Mouse (Mus musculus) frontal cortex, adult (tissue): ENCODE results near the gene Cdpf1.

Experiments used
- ATAC-seq: cut with Nextera tagmentation; 2 replicates; pipeline ENCODE4 v1.9.2; 2017; ENCODE audit warnings: mild to moderate bottlenecking, moderate library complexity, mixed read lengths; ENCODE audit not compliant: low TSS enrichment

Cdpf1 gene

GRCm38 (mm10) chr15:85811535-85812277, at the start of gene Cdpf1:
TSS of gene Cdpf1 (minus strand) at chr15:85811697.
- ATAC-seq: peak; percentile 92

- ATAC-seq: peak; percentile 100
Observed at GRCm38 (mm10) chr15:85859490-85860031, 48.1 kb upstream of the Cdpf1 start, which contains the start of gene Gtse1. TSS of gene Gtse1 (plus strand) at chr15:85859745.

GRCm38 (mm10) chr15:85858980-85859489, 47.5 kb upstream of the Cdpf1 start:
- peak; percentile 66 for ATAC-seq

DNA sequence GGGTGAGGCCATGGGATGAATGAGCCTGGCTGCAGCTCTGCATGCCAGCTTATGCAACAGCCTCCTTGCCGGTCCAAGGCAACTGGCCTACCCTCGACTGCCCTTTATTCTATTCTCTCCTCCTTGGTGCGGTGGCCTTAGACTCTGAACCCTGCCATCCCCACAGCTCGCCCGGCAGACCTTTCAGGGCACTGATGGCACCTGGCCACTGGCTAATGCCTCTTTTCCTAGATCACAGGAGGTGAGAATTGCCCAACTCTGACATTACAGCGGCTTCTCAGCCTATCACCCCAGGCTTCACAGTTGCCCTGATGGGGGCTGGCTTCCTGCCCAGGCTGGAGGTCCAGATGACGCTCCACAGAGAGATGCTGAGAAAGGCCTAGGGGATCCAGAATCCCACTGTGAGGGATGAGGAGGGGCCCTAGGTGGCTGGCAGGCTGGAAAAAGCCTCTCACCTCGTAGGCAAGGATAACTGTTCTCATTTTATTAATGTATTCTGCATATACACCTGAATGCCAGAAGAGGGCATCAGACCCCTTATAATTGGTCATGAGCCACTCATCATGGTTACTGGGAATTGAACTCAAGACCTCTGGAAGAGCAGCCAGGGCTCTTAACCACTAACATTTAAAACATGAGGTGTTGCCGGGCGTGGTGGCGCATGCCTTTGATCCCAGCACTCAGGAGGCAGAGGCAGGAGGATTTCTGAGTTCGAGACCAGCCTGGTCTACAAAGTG, 40.3 kb upstream of the Cdpf1 start:
- ATAC-seq: no peak

DNA sequence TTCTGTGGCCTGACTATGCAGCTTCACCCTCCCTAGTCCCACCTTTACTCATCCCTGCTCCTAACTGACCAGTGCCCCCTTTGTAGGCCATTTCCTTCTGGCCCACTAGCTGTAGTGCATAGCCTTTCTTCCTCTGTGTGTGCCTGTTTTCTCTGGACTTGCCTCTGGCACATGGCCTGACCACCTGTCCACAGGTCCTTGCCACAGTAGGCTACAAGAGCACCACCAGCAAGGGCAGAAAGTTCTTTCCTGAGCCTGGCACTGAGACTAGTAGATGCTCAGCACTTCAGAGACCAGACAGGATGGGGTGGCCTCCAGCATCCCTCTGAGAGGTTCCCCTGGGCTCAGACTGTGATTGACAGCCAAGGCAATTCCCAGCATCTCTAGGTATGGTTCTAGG, 33.6 kb upstream of the Cdpf1 start:
- no peak for ATAC-seq

DNA sequence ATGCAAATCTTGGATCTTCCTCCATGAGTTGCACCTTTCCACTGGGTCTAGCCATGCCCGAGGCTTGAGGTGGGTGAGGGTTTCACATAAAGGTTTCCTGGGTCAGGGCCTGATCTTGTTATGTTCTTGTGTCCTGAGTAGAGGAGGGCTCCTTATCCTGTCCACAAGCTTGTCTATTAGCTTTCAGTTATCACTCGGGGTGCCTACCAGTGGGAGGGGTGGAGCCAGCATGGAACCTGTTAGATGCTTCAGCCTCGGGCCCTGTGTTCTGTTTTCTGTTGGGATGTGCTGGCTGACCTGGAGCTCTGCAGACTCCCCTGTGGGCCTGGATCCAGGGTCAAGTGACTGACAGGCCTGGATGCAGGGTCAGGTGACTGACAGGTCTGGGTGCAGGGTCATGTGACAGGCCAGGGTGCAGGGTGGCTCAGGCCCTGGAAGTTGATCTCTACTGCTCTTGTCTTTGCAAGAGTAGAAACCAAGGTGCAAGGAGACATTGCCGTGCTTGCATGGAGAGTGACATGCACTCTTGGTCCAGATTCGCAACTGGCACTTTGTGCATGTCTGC, 30.4 kb upstream of the Cdpf1 start:
- no peak for ATAC-seq

DNA sequence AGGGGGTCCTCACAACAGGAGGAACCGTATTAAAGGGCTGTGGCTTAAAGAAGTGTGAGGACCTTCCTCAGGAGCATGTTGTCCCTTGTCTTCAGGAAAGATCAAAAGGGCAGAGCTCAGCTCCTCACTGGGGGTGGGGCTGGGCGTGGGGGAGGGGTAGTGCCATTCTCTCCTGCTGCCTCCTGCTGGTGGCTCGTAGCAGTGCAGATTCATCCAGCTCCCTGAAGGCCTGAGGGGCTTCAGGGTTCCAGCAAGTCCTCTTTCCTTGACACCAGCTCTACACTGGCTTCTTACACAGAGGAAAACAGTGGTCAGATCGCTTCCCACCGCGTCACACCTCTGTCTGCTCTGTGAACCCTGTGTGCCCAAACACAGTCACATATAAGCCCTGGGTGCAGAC, 29.5 kb upstream of the Cdpf1 start:
- ATAC-seq: no peak

DNA sequence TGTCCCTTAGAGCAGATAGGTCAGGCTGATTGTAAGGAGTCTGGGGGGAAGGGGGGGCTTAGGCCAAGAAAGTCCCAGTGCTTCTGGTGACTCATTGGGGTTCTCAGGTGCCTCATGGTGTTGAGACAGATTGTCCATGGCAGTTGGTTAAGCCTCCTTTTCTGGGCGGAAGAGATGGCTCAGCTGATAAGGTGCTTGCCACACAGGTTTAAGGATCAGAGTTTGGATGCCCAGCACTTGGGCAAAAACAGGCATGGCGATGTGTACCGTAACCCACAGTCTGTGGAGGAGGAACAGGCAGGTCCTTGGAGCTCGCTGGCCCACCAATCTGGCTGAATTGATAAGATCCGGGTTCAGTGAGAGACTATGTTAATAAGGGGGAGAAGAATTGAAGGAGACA, 25.4 kb upstream of the Cdpf1 start:
- ATAC-seq: no peak

DNA sequence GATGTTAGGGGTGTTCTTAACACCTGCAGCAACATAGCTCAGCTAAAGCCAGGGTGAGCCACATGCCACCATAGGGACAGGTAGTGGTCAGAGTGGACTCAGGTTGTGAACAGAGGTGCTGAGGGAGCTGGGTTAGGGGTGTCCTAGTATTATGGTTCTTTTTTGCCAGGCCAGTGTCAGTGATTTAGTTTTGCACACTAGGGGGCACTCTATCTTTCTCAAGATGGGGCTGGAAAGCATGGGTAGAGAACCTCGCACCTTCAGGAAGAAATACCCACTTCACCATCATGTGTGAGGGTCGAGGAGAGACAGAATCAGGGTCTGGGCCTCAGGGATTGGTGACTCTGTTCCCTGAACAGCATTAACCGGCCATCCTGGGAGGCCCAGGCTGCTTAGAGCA, 23.8 kb upstream of the Cdpf1 start:
- ATAC-seq: no peak

DNA sequence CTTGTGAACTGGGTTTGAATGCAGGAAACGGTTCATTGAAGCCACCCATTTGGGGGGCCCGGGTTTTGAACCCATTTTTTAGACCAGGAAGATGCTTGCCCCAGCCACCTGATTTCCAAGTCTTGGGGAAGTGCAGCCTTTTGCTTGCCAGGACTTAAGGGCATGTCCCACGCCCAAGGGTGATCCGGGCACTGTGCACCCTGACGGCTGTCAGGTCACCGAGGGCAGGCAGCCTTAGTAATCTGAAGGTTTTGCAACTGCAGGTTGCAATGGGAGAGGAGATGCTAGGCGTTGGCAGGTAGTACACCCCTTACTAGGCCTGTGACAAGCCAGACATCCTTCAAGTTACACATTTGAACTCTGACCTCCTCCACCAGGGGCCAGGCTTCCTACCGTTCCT, 21.1 kb upstream of the Cdpf1 start:
- ATAC-seq: no peak

DNA sequence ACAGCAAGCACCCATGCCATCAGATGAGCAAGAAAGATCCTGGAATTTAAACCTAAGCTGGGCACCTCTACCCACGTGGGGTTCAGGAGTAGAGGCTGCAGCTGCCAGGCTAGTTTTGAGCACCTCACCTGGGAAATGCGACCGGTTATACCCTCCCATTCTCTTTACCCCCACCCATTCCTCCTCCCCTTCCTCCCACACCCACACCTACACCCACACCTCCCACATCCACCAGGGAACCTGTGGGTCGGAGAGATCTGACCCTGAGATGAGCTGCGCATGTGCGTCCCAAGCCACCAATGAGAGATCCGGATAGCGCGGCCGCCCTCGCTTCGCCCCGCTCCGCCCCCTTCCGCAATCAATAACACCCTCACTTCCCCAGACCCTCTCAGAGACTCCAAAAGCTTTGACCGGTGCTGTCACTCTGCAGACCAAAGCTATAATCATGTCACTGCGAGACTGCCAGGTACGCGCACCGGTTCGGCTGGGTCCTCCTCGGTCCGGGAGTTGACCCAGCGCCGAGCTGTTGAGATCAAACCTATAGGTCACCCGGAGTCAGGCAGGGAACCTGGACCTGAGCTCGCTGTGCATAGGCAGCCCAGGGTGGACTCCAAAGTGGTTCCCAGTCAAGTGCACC, 20.6 kb upstream of the Cdpf1 start, which contains the start of gene Ttc38:
Gene Ttc38, plus strand, starts transcription at position 353 of the 637 bp plus-strand sequence.
- ATAC-seq: peak; percentile 96

DNA sequence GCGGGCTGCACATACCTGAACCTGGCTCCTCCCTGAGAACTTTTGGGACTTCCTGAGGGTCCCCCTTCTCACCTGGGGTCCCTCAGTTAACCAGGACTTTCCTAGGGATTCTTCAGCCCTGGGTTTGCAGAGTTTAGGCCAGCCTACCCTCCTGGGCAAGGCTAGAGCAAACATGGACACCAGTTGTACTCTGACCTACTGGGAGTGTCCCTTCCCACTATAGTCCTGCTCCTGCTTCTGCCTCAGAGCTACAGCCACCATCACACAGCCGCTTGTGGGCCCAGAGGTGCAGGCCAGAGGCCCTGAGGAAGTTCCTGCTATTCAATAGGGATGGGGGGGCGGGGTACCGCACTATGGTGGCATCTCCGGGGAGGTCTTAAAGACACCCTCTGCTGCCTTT, 18.0 kb upstream of the Cdpf1 start:
- ATAC-seq: no peak

DNA sequence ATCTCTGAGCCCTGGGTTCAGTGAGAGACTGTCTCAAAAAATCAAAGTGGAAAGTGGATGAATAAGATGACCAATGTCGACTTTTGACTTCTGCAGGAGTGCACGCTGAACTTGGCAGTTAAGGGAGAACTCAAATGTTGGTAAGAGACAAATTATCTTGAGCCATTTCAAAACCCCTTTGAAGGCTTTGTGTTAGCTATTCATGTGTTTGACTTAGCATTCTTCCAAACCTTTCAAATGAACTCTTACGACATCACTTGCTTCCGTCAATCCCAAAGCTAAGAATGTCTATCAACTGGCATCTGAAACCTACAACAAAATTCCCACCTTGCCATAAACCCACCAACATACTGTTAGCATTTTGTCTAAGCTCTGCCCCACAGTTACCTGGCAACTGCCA, 16.6 kb upstream of the Cdpf1 start:
- ATAC-seq: no peak

DNA sequence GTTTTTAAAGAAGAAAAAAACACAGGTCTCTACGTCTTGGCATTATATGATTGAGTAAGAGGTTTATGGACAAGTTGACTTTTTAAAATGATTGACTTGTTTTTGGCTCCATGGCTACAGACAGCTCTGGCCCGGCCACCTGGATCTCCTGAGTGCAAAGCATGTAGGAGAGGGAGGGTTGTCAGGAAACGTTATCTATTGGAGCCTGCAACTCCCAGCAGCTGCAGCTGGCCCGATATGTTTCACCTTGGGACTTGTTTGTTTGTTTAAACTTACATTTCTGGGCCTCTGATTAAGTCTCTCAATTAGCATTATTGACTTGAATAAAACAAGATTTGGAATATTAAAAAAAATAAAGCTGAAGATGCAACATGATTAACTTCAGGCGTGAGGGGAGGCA, 15.2 kb upstream of the Cdpf1 start:
- no peak for ATAC-seq

DNA sequence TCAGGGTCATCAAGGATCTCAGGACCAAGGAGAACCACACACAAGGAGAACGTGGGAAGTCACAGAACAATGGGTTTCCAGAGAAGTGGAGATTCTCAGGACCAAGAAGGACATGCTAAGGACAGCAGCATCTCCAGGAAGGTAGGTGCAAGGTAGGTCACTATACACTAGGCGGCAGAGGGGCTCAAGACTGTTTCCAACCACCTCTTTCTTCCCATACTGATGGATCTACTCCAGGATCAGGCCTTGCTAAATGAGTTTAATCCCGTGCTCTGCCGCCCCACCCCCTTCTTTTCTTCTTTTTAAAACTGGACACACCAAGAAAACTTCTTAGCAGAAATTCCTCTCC, 10.5 kb upstream of the Cdpf1 start:
- ATAC-seq: peak; percentile 50; the same call in 1 of the 2 replicates

DNA sequence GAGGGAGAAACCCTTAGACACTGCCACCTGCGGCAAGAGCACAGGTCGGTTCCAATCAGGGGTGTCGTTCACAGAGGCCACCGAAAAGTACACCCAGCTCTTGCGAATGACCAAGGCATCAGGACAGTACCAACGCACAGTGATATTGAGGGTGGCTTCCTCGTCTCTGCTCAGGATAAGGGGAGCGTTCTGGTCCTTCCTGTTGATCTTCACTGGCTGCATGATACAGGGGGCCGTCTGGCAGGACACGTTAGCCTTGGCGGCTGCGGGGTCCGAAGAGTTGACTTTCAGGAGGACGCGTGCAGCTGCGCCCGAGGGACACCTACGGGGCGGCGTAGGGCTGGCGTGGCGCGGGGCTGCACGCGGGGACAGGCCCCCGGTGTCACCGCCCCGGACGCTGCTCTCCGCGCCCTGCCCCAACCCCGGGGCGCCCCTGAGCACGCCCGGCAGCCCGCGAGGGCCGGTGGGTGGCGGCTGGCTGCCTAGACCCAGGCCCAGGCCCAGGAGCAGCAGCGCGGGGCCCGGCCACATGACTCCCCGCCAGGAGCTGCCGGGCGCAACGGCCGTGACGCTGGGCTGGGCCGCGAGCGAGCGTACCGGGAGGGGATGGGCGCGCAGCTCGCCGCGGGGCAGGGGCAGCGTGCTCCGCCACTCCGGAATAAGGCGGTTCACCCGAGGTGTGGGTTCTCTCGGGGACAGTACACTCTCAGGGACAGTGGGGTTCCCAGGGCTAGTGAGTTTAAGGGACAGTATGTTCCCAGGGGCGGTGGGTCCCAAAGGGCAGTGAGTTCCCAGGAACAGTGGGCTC, 9.9 kb upstream of the Cdpf1 start, which contains the start of gene Pkdrej:
Gene Pkdrej, minus strand, starts transcription at position 532 of the 808 bp plus-strand sequence.
- peak; percentile 91 for ATAC-seq

GRCm38 (mm10) chr15:85813428-85813827, 1.9 kb upstream of the Cdpf1 start:
- ATAC-seq: no peak

DNA sequence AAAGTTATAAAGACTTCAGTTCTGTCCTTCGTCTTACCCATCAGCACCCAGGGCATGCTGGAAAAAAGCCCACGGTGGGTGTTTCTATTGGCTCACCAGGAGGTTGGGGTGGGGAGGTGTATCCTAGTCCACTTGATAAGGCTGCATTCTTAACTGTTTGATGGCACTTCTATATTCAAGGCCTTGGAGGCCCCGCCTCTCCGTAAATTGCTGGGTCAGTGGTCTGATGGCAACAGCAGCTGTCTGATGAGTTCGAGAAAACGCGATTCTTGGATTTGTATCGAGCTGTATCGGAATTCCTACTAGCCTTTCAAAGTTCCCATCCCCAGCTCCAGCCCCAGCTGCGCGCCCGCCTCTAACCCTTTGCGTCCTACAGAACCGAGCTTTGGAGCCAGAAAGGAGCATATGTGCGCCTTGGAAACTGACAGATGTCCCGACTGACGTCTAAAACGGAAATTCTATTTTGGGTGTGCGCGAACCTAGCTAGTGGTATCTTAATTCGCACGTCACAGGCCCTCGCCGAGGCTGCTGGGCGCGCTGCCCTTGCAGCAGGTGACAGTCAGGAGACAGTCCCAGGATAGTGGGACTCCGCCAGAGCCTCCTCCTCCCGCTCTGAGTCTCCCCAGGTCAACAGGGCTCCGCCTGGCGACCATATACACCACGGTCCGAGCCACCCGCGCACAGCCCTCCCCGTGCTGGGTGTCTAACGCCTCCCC, 533 bp downstream of the Cdpf1 start:
- peak; percentile 70 for ATAC-seq

- no peak for ATAC-seq
Observed at GRCm38 (mm10) chr15:85810462-85810805, 1.1 kb downstream of the Cdpf1 start.

GRCm38 (mm10) chr15:85809091-85809490, 2.4 kb downstream of the Cdpf1 start:
- ATAC-seq: no peak
